ENCODE assay signal across 24 mouse cellular contexts in genomic region chr8:100788132-100788531, GRCm38 (mm10).
DNase-seq lines count a peak whose midpoint lies in the region; ATAC-seq and TF ChIP-seq lines count a peak whose summit lies in the region.
"Had no signal": no experiment of that assay in that cellular context is flagged by ENCODE, and none has a peak within 500 bp of the region (broad histone marks: within the 10 kb centered on the region; RNA-seq: fewer than 3 reads in every experiment).

No protein-coding gene starts in this region.

- DNase-seq in midbrain, embryonic 11.5 days (ENCODE audit: low spot score, missing footprints) = no peak
- DNase-seq in brain, embryonic 14.5 days (ENCODE audit: low read depth) = peak; percentile 48
- DNase-seq in forebrain, embryonic 14.5 days (ENCODE audit: low spot score) = no peak
- no peak for DNase-seq in layer of hippocampus, postnatal 25 days (ENCODE audit: extremely low spot score in 1 of 2, low spot score in 1 of 2)
- DNase-seq: adrenal gland, adult 8-10 months; adrenal gland, postnatal 14 days; adrenal gland, postnatal 36 days; B cell, adult 2 months; cerebellum, adult 11-12 months; cerebellum, adult 2 months; cerebellum, adult 9-10 months; cerebellum, postnatal 10 days; cerebellum, postnatal 25 days had no signal

- no peaks in the 10 kb centered on the region for H3K36me3 ChIP-seq in midbrain, embryonic 13.5 days
- H3K36me3 ChIP-seq in midbrain, embryonic 11.5 days (ENCODE audit: control insufficient read depth, insufficient read depth, low read length) = no peaks in the 10 kb centered on the region
- H3K36me3 ChIP-seq in midbrain, embryonic 16.5 days (ENCODE audit: control insufficient read depth, insufficient read depth, low read length) = no peaks in the 10 kb centered on the region
- no peaks in the 10 kb centered on the region for H3K36me3 ChIP-seq in forebrain, embryonic 14.5 days (ENCODE audit: control insufficient read depth, insufficient read depth, low read length)
- H3K36me3 ChIP-seq: embryonic facial prominence, embryonic 10.5 days; embryonic facial prominence, embryonic 12.5 days; G1E had no signal

- 0 out of 2 replicates have a peak, but pooled peaks have one; percentile 55 for ATAC-seq in midbrain, embryonic 13.5 days
- ATAC-seq in midbrain, embryonic 11.5 days (ENCODE audit: low FRiP score) = no peak
- peak; percentile 71 for ATAC-seq in midbrain, embryonic 16.5 days
- ATAC-seq in forebrain, embryonic 14.5 days = no peak
- ATAC-seq: activated CD4-positive, CD25-positive, alpha-beta regulatory T cell, adult 4 months; CD4-positive, CD25-positive, alpha-beta regulatory T cell, adult 4 months; forebrain, embryonic 13.5 days; forebrain, embryonic 16.5 days; Patski had no signal

- 70% methylated on average over 6 of the region's 6 CpGs for WGBS in midbrain, embryonic 13.5 days
- 78% methylated on average over 6 of the region's 6 CpGs for WGBS in midbrain, embryonic 11.5 days
- WGBS in midbrain, embryonic 16.5 days = 66% methylated on average over 6 of the region's 6 CpGs
- WGBS in forebrain, embryonic 14.5 days = 84% methylated on average over 6 of the region's 6 CpGs

- H3K4me2 ChIP-seq in midbrain, embryonic 13.5 days (replicated peaks) = no peak overlapping the region
- H3K4me2 ChIP-seq in midbrain, embryonic 11.5 days = no peak overlapping the region
- H3K4me2 ChIP-seq in midbrain, embryonic 16.5 days (ENCODE audit: low read length) = no peak overlapping the region
- no peak overlapping the region for H3K4me2 ChIP-seq in forebrain, embryonic 14.5 days (ENCODE audit: low read length)
- H3K4me2 ChIP-seq: embryonic facial prominence, embryonic 12.5 days; forebrain, embryonic 13.5 days had no signal

- no peak overlapping the region for H3K9ac ChIP-seq in midbrain, embryonic 13.5 days (replicated peaks)
- no peak overlapping the region for H3K9ac ChIP-seq in midbrain, embryonic 11.5 days (ENCODE audit: low read length)
- H3K9ac ChIP-seq in midbrain, embryonic 16.5 days (ENCODE audit: low read depth, low read length) = no peak overlapping the region
- H3K9ac ChIP-seq in forebrain, embryonic 14.5 days (ENCODE audit: low read length) = no peak overlapping the region
- H3K9ac ChIP-seq: embryonic facial prominence, embryonic 12.5 days; forebrain, embryonic 13.5 days had no signal

- H3K4me3 ChIP-seq in midbrain, embryonic 13.5 days (replicated peaks) = no peak overlapping the region
- H3K4me3 ChIP-seq in midbrain, embryonic 11.5 days (ENCODE audit: low read depth, low read length) = no peak overlapping the region
- H3K4me3 ChIP-seq in midbrain, embryonic 16.5 days (ENCODE audit: low read depth, low read length) = no peak overlapping the region
- no peak overlapping the region for H3K4me3 ChIP-seq in forebrain, embryonic 14.5 days (ENCODE audit: low read depth, low read length)
- H3K4me3 ChIP-seq: embryonic facial prominence, embryonic 10.5 days; embryonic facial prominence, embryonic 12.5 days; forebrain, embryonic 13.5 days had no signal

- H3K27me3 ChIP-seq in midbrain, embryonic 13.5 days = no peaks in the 10 kb centered on the region
- H3K27me3 ChIP-seq in midbrain, embryonic 11.5 days (ENCODE audit: control insufficient read depth, insufficient read depth, low read length) = no peaks in the 10 kb centered on the region
- H3K27me3 ChIP-seq in midbrain, embryonic 16.5 days (ENCODE audit: control insufficient read depth, insufficient read depth, low read depth, low read length) = no peaks in the 10 kb centered on the region
- H3K27me3 ChIP-seq in forebrain, embryonic 14.5 days (replicated peaks; ENCODE audit: control insufficient read depth, insufficient read depth, low read length) = no peaks in the 10 kb centered on the region
- H3K27me3 ChIP-seq: CH12.LX; embryonic facial prominence, embryonic 12.5 days; forebrain, embryonic 13.5 days; Patski had no signal

- no peaks in the 10 kb centered on the region for H3K4me1 ChIP-seq in midbrain, embryonic 13.5 days (replicated peaks)
- no peaks in the 10 kb centered on the region for H3K4me1 ChIP-seq in midbrain, embryonic 11.5 days (ENCODE audit: control insufficient read depth, insufficient read depth, low read length)
- peaks cover 3% of the 10 kb centered on the region; the same call in 1 of the 2 replicates for H3K4me1 ChIP-seq in midbrain, embryonic 16.5 days (ENCODE audit: control insufficient read depth, insufficient read depth, low read length)
- no peaks in the 10 kb centered on the region for H3K4me1 ChIP-seq in forebrain, embryonic 14.5 days (ENCODE audit: control insufficient read depth, insufficient read depth, low read length)
- H3K4me1 ChIP-seq: embryonic facial prominence, embryonic 10.5 days; embryonic facial prominence, embryonic 12.5 days; forebrain, embryonic 13.5 days had no signal

- TF ChIP-seq POLR2A in brain, embryonic 14.5 days (IDR thresholded peaks at IDR 0.05; ENCODE audit: borderline replicate concordance, extremely low read depth, insufficient read depth, insufficient read length, poor library complexity, severe bottlenecking) = no peak

- no peaks in the 10 kb centered on the region for H3K9me3 ChIP-seq in midbrain, embryonic 13.5 days
- no peaks in the 10 kb centered on the region for H3K9me3 ChIP-seq in midbrain, embryonic 11.5 days (ENCODE audit: control insufficient read depth, low read length)
- no peaks in the 10 kb centered on the region for H3K9me3 ChIP-seq in midbrain, embryonic 16.5 days (replicated peaks; ENCODE audit: control insufficient read depth, low read length, poor library complexity, severe bottlenecking)
- no peaks in the 10 kb centered on the region for H3K9me3 ChIP-seq in forebrain, embryonic 14.5 days (replicated peaks; ENCODE audit: control insufficient read depth, low read length)
- H3K9me3 ChIP-seq: embryonic facial prominence, embryonic 10.5 days; embryonic facial prominence, embryonic 12.5 days; forebrain, embryonic 13.5 days had no signal

- H3K27ac ChIP-seq in midbrain, embryonic 13.5 days = no peak overlapping the region
- no peak overlapping the region for H3K27ac ChIP-seq in midbrain, embryonic 11.5 days (ENCODE audit: low read depth, low read length)
- H3K27ac ChIP-seq in midbrain, embryonic 16.5 days (ENCODE audit: low read length) = no peak overlapping the region
- H3K27ac ChIP-seq in forebrain, embryonic 14.5 days (ENCODE audit: low read depth, low read length) = no peak overlapping the region
- H3K27ac ChIP-seq: embryonic facial prominence, embryonic 10.5 days; embryonic facial prominence, embryonic 12.5 days; forebrain, embryonic 13.5 days had no signal

- no peak for TF ChIP-seq CTCF in brain, embryonic 14.5 days (IDR thresholded peaks at IDR 0.05; ENCODE audit: borderline replicate concordance, extremely low read depth, insufficient read depth, insufficient read length)

Comparison
In these comparisons a context has a peak if more than half of its experiments do, and no peak if none do; other contexts are left out.
1. ATAC-seq: peak in midbrain, embryonic 13.5 days (single experiment) and midbrain, embryonic 16.5 days (single experiment); none in midbrain, embryonic 11.5 days (single experiment) and forebrain, embryonic 14.5 days (single experiment).